Mouse (Mus musculus) hindlimb bud, embryonic 11.5 days (tissue): Measurements from ENCODE around the gene Glyr1.

ENCODE experiments used
- DNase-seq: peaks from one replicate; pipeline ENCODE4 v3.0.0-alpha.2; 2012; ENCODE audit warnings: low read depth, low spot score; ENCODE audit errors: extremely low spot score

Gene Glyr1

DNA sequence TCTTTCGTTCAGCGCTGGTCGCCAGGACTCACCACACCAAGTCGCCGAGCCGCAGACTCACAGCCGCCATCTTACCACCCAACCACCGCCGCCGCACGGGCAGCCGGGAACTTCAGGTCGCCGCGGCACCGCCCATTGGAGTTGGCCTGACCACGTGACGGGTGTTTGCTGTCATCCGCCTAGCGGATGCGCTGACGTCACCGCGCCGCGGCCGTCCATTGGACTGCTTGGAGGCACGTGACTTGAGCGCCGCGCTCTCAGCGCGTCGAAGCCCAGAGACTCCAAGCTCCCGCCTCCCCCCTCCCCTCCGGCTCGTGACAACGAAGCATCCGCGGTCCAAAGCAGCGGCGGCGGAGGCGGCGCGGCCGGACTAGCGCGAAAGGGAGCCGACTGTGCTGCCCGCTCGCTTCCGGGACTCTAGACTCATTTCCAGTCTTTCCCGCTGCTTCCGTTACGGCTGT lies at the start of gene Glyr1, which contains the start of gene Ubn1:
Glyr1 (minus strand) TSS at position 90 of the 461 bp plus-strand sequence.
Ubn1 (plus strand) TSS at position 284 of the 461 bp plus-strand sequence.
- peak; percentile 97 for DNase-seq

DNA sequence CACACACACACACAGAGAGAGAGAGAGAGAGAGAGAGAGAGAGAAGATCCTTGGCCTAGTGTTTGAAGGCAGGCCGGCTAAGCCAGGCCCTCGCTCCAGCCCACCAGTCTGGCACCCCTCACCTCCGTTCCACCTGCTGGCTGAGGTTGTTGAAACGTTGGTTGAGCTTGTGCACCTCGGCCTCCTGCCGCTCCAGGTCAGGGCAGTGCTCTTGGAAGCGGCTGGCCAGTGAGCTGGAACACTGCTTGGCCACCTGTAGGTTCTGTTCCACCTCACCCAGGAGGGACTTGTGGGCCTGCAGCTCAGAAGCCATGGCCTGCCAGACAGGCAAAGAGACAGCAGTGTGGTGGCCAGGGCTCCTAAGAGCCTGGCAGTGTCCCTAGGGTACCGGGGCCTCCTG lies 46.8 kb upstream of the Glyr1 start:
- DNase-seq, result no peak

DNA sequence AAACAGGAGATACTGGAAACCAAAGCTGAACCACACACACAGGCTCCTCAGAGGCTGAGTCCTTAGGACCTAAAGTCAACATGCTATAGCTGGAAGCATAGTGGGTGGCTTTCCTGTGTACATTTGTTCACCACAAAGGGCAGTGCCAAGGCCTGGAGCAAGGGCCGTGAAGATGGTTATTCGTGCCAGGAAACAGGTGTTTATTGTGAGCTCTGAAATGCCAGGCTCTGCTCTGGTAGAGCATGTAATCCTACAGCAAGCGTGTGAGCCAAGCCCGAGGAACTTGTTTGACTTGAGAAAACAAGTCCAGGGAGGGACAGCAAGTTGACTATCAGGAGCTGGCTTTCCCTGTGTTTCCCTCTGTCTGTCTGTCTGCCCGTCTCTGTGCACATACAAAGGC lies 43.6 kb upstream of the Glyr1 start:
- DNase-seq, result no peak

DNA sequence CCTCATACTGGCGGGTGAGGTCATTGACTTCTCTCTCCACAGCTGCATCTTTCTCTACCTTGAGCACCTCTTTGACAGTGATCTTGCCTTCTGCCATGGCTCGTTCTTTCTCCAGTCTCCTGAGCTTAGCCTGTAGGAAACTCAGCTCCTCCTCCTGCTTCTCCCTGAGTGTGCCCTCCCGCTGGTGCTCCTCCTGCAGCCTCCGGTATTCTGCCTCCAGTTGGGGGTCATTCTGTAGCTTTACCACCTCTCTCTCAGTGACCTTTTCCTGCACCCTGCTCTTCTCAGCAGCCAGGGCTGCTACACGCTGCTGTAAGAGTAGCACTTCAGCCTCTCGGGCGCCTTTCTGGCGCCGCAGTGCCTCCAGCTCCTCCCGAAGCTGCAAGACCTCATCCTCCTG lies 39.4 kb upstream of the Glyr1 start:
- no peak for DNase-seq

DNA sequence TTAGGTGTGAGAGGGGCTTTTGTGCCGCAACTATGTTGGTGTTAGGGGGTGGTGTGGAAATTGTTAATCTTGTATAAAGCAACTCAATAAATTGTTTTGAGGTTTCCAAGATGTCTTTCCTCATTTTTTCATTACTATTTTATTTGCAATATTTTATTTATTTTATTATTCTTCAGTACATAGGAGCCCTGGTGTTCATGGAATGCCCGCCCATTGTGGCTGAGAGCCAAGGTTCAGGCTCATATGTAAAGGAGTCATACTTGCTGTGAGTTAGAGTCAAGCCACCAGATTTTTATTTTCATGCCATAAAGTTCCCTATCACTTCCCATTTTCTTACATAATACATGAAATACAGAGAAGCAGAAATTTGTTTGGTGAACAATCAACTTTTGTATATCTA lies 36.5 kb upstream of the Glyr1 start:
- no peak for DNase-seq

DNA sequence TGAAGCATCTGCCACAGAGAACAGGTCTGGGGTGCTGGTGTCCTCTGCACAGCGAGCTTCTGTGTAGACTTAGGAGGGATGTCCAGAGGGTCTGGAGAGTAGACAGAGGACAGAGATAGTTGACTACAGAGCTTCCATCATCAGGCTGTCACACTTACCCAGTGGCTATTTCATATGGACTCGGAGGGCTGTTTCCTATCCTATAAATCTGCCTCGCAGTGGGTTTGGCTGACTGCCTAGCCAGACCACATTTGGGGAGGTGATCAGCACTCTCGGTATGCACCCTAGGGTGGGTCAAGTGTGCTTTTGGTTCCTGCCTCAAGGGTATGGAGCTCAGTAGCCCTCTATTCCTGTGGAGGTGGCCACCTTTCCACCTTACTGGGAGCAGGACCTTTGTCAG lies 35.5 kb upstream of the Glyr1 start:
- DNase-seq, result no peak

DNA sequence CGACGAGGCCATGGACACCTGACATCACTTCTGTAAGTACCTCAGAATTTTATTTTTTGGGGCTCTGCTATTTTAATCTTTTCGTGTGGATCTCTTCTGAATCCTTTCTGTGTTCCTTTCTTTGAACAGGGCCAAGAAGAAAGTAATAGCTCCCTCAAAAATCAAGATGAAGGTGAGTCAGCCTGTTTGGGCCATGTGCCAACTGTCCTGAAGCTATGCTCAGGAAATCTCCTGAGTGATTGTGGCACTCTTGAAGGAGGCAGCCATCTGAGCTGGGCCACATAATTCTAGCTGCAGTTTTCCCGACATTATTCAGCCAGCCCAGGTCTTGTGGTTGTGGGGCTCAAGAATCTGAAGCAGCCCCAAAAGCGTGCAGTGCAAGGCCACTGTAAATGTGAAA lies 24.7 kb upstream of the Glyr1 start:
- no peak for DNase-seq

DNA sequence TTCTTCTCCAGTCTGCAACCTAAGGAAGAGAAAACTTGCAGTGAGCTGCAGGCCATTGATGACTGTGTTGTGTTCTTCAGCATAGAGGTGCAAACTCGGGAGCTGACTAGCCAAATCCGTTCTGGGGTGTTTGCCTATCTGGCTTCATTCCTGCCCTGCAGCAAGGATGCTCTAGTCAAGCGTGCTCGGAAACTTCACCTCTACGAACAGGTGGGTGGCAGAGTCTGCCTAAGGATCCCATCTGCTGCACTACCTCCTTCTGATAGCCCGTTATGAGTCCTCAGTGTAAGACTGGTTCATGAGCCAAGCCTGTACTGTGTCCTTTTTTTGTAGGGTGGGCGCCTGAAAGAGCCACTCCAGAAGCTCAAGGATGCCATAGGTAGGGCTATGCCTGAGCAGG lies 22.3 kb upstream of the Glyr1 start:
- DNase-seq, result no peak

DNA sequence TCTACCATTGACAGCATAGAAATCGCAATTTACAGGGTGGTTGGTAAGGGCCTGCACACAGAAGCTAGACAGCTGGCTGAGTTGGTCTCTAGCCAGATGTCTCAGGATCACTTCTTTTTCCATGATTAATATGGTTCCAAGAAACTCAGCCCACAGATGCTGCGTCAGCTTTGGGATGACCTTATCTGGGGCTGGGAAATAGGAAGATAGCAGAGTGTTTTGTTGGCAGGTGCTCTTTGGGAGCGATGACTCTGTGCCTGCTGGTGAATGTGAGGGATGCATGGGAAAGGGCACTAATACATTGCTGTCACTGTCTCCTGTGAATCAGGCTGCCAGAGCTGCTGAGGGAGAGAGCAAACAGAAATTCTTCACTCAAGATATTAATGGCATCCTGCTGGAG lies 20.7 kb upstream of the Glyr1 start:
- no peak for DNase-seq

DNA sequence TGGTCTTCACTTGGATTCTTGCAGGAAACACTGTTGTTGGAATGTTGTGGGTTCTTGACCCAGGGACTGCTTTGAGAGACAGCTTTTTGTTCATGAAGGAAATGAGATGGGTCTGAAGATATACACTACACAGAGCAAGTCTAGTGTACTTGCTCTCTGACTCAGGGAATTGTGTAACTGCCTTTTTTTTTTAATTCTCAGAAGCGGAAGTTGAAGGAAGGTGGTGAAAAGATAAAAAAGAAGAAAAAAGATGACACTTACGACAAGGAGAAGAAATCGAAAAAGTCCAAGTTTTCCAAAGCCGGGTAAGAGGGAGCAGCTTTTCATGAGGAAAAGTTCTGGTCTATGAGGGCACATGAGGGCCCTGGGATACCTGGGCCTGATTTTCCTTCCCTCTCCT lies 13.8 kb upstream of the Glyr1 start:
- DNase-seq, result no peak

DNA sequence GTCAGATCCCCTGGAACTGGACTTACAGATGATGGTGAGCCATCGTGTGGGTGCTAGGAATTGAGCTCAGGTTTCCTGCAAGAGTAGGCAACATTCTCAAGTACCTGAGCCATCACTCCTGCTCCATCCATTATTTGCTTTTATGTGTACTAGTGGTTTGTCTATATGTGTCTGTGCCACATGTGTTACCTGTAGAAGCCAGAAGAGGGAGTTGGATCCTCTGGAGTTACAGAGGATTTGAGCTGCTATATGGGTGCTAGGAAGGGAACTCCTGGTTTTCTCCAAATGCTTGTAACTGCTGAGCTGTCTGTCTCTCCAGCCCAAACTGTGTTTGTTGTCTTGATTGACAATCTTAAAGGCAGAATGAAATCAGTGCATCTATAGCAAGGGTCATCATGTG lies 8.5 kb upstream of the Glyr1 start:
- no peak for DNase-seq

DNA sequence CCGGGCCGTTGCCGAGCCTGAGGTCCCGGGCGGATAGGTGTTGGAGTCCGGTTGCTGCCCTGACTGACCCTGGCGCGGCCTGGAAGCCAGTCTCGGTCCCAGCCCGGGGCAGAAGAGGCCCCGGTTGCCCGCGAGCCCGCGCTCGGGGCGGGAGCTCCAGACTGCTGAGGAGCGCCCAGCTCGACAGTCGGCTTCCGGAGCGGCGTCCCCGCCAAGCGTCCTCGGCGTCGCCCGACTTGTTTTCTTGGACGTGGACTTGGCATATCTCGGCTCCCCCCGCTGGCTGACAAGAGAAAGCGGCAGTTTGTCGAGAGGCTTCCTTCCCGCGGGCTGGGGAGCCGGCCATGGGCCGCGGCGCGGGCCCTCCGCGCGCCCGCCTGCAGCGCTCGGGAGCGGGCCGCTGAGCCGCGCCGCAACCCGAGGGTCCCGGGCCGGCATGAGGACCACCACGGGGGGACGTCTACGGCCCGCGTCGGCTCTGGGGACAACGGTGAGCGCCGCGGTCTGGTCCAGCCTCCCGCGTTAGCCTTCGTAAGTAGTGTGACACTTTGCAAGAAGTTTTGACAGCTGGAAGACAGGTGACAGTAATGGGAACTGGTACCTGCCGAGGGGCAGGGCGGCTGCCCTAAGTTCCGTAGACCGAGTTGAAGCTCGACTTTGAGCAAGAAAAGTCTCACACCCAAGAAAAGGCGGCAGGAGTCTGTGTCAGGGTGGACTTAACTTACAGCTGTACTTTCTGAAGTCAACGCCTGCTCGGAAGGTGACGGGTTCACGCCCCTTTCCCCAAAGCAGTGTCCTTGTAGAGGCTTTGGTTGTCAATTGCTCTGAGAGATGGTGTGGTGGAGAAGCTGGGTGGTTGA lies 818 bp upstream of the Glyr1 start:
- DNase-seq, result no peak

DNA sequence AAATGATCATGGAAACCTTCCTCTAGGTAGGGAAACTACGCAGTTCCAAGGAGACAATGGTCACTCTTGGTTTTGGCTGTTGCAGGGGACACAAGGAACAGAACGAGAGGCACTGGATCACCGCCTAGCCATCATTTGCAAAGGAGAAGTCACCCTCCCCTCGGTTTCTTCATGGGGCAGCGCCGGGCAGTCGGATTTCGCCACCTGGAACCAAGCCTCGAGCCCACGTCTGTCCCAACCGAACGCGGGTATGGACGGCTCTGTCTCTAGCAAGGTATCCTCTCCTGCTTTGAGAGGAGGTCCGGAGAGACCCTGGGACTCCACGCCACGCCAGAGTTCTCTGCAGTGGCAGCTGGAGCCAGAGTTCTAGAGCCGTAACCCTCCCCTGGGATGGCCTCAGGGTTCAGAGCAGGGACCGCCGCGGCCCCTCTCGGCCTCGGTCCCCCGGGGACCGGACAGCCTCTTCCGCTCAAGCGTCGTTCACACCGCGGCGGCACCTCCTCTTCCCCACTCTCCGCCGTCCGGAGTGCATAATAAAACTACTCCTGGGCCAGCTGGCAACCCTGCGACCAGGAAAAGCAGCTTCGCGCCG lies 385 bp downstream of the Glyr1 start:
- no peak for DNase-seq

DNA sequence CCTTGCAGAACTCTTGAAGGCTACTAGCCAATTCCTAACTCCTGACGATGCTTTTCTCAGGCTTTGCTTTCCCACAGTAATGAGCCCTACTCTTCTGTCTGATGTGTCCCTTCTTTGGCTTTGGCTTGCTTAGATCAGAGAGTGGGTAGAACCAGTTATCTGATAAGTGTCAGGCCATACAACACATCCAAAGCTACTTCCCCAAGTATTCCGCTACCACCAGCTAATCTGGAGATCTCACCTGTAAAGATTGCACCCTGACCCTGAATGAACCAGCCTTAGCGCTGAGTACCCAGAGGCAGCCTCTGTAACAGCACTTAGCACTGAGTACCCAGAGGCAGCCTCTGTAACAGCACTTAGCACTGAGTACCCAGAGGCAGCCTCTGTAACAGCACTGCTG lies 4.3 kb downstream of the Glyr1 start:
- no peak for DNase-seq

DNA sequence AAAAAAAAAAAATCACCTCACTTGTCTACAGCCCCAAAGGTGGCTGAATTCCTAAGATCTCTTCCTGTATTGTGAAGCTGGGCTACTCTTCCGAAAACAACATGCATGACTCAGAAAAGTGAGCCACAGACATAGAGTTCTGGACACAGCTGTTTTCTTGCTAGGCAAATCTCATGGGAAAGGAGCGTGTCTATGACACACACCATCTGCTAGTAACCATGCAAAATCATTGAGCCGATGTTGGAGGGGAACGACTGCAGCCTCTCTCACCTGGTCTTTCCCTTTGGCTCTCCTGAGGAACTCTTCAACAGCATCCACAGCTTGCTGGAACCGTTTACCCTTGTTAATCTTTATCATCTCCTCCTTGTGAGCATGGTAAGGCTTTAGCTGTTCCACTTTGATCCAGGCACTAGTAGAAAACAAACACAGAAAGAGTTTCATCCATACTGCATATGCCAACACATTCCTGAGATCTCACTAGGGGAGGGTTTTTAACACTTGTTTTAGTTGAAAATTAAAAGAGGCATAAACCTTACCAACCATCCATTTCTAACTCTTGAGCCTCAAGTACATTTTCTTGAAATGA lies 12.9 kb downstream of the Glyr1 start:
- DNase-seq, result no peak

DNA sequence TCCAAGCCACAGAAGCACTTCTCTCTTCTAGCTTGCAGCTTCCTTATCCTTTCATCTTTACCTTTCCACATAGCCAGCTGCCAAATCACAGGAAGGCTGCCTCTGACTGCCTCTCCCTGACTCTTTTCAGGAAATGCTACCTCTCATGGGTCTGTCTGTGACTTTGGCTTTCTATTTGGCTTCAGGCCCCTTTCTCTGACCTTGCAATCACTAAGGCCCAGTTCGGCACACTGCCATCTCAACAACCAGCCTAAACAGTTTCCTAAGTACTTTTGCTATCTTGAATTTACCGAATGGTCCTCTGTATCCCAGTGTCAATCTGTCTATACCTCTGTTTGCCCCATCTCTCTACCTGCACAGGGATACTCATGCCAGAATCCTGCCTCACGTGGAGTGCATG lies 14.1 kb downstream of the Glyr1 start:
- no peak for DNase-seq

DNA sequence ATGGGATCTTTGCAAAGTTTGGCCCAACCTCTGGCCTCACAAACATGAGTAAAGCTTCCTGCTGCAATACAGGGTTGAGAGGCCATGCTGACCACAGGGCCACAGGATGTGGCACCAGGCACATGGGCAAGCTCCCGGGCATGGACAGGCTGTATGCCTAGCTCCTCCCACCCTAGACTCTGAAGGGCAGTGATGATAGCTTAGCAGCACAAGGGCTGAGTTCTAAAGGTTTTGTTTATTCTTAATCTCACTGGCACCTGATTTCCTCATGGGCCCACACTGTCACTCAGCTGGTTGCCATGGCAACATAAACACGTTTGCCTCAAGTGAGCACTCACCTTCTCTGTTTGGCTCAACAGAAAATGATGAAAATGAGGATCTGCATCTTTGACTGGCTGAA lies 19.8 kb downstream of the Glyr1 start:
- DNase-seq, result no peak

DNA sequence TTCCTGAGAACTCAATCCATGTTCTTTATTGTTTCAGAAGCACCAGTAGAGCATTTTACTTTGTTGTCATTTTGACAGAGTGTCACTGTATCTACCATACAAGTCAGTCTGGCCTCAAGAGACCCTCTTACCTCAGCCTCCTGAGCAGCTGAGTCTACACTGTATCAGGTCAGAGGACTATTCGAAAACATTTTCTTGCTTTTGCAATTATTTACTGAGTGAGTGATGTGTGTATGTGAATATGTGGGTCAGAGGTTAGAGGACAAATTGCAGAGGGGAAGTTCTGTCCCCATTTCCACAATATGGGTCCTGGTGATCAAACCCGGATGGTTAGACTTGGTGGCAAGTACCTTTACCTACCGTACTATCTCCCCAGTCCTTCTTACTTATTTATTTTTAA lies 25.6 kb downstream of the Glyr1 start:
- DNase-seq, result no peak

DNA sequence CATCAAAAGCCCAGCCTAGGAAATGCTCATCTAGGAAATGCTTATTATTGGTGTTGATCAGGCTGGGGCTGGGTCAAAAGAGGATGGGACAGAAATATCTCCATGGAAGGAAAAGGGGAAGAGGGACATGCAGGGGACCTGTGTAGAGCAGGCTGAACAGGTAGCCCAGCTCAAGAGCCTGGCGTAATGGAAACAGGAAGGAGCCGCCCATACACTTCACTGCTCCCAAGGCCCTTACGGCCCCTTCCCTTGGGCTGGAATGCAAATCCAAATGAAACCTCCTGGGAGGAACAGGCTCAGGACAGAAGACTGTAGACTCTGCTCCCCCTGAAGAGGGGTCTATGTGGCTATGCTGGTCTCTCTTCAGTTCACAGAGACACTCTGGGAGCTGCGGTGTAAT lies 35.1 kb downstream of the Glyr1 start:
- DNase-seq, result no peak

DNA sequence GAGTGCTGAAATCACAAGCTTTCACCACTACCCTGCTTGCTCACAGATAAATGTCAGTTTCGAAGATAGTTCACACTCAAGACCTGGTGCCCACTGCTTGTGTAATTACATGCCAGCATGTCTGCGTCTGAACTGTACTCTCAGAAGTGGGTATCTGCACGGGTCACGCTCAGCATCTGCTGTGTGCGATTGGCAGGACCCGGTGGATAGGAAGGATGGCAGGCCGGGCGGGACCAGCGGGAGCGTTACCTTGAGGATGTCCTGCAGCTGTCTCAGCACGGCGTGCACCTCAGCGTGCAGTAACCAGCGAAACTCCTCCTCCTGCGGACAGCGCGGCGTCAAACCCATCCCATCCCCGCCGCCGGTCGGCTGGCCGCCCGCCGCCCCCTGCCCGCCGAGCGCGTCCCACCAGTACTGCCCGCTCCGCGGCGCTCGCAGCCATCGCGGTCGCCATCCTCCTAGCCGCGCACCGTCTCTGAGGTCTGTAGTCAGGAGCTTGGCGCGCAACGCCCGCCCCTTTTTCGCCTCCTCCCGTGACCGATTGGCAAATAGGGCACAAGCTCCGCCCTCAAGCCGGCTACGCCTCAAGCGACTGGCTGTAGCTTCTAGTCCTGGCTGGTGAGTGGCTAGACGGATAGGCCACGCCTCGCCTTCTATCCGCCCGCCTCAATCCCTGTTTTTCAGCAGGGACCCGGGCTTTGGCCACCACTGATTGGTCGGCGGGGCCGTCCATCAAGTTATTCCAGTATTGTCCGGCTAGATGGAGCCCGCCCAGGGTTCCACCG lies 36.4 kb downstream of the Glyr1 start, which contains the start of gene Rogdi:
Rogdi (minus strand) TSS at position 500 of the 785 bp plus-strand sequence.
- DNase-seq, result peak; percentile 95
